Mouse (Mus musculus) kidney, adult 2 months (tissue): ENCODE measurements around the gene Ccdc114. TPM values are rescaled to one million over a fixed set of nuclear protein-coding genes. Genes with fewer than 3 reads are reported as not detected.

Source experiments
- DNase-seq: peaks from one replicate; pipeline ENCODE4 v3.0.0; 2021
- H3K27ac ChIP-seq: fragments of 200-500 bp; 2 replicates; pipeline ENCODE4 v1.5.1; 2012; ENCODE audit warnings: low read depth, low read length, control low read depth, inconsistent platforms; ENCODE audit not compliant: insufficient read depth
- H3K27me3 ChIP-seq: fragments of 200-500 bp; replicated peaks from 2 replicates; pipeline ENCODE4 v1.6.1; 2012; ENCODE audit warnings: mild to moderate bottlenecking, moderate library complexity, low read length, inconsistent platforms; ENCODE audit not compliant: control insufficient read depth, insufficient read depth
- H3K36me3 ChIP-seq: fragments of 200-500 bp; 2 replicates; pipeline ENCODE4 v1.6.1; 2012; ENCODE audit warnings: mild to moderate bottlenecking, moderate library complexity, low read length, inconsistent platforms; ENCODE audit not compliant: control insufficient read depth, insufficient read depth
- H3K4me1 ChIP-seq: fragments of 200-500 bp; 2 replicates; pipeline ENCODE4 v1.6.1; 2011; ENCODE audit warnings: low read length; ENCODE audit not compliant: control insufficient read depth, insufficient read depth
- H3K4me3 ChIP-seq: fragments of 200-500 bp; 2 replicates; pipeline ENCODE4 v1.5.1; 2011; ENCODE audit warnings: mild to moderate bottlenecking, low read depth, low read length, control low read depth; ENCODE audit not compliant: insufficient read depth
- CTCF ChIP-seq: fragments of 200-500 bp; conservative IDR thresholded peaks from 2 replicates; pipeline ENCODE4 v1.5.1; 2011; ENCODE audit warnings: low read depth, mild to moderate bottlenecking, control low read depth, low read length, moderate library complexity, mixed read lengths; ENCODE audit not compliant: insufficient read depth, insufficient read length
- POLR2A ChIP-seq: fragments of 200-500 bp; IDR thresholded peaks from one replicate; pipeline ENCODE4 v1.6.1; 2011; ENCODE audit warnings: low read depth, low read length, control low read depth
- WGBS: fragments of 180-500 bp; shearing (Covaris S2); methylation state at CpG from one replicate; pipeline ENCODE4 v1.1.7; 2018; 5-methylcytosine and 5-hydroxymethylcytosine counted together
- polyA plus RNA-seq: library from polyadenylated mRNA; depleted of rRNA; stranded (reverse); fragments of >200 nt; gene quantifications from 2 replicates; pipeline ENCODE4 v1.2.3, GENCODE M21; 2012

Ccdc114 gene
- polyA plus RNA-seq, 1 experiment: 8.6 TPM

- peak; percentile 72 for DNase-seq
- Histone ChIP-seq H3K4me3 (no peak overlapping the region), H3K27ac (no peak overlapping the region), H3K36me3 (no peaks in the 10 kb centered on the region), H3K27me3 (no peaks in the 10 kb centered on the region), H3K4me1 (no peaks in the 10 kb centered on the region; the same call in 1 of the 2 replicates)
- no peak for TF ChIP-seq POLR2A
- TF ChIP-seq CTCF: no peak
These were observed 15.5 kb upstream of the Ccdc114 start for GRCm38 (mm10) chr7:45908384-45908783.

GRCm38 (mm10) chr7:45909145-45909544, 14.7 kb upstream of the Ccdc114 start:
- Histone ChIP-seq H3K27me3 (no peaks in the 10 kb centered on the region), H3K4me1 (no peaks in the 10 kb centered on the region; the same call in 1 of the 2 replicates), H3K27ac (no peak overlapping the region), H3K36me3 (no peaks in the 10 kb centered on the region), H3K4me3 (no peak overlapping the region)
- no peak for TF ChIP-seq CTCF
- TF ChIP-seq POLR2A: no peak
- no peak for DNase-seq
- 96% methylated on average over 16 of the region's 16 CpGs for WGBS

GRCm38 (mm10) chr7:45914067-45914466, 9.8 kb upstream of the Ccdc114 start:
- H3K27me3 ChIP-seq: no peaks in the 10 kb centered on the region
- 90% methylated on average over 6 of the region's 6 CpGs for WGBS
- H3K27ac ChIP-seq: no peak overlapping the region
- TF ChIP-seq CTCF (no peak), POLR2A (no peak)
- no peak overlapping the region for H3K4me3 ChIP-seq
- H3K36me3 ChIP-seq: no peaks in the 10 kb centered on the region
- DNase-seq: no peak
- H3K4me1 ChIP-seq: peaks cover 6% of the 10 kb centered on the region; the same call in 1 of the 2 replicates

GRCm38 (mm10) chr7:45915011-45915410, 8.9 kb upstream of the Ccdc114 start:
- 85% methylated on average over 5 of the region's 5 CpGs for WGBS
- no peak overlapping the region for H3K4me3 ChIP-seq
- TF ChIP-seq CTCF: no peak
- no peak for TF ChIP-seq POLR2A
- no peak overlapping the region for H3K27ac ChIP-seq
- H3K36me3 ChIP-seq: no peaks in the 10 kb centered on the region
- peaks cover 6% of the 10 kb centered on the region; the same call in 1 of the 2 replicates for H3K4me1 ChIP-seq
- H3K27me3 ChIP-seq: no peaks in the 10 kb centered on the region
- no peak for DNase-seq

GRCm38 (mm10) chr7:45916056-45917003, 7.5 kb upstream of the Ccdc114 start:
- peak overlapping the region; percentile 50 for H3K4me3 ChIP-seq
- DNase-seq: peak; percentile 86
- H3K36me3 ChIP-seq: no peaks in the 10 kb centered on the region
- H3K4me1 ChIP-seq: peaks cover 6% of the 10 kb centered on the region; the same call in 1 of the 2 replicates
- peak overlapping the region; percentile 75 for H3K27ac ChIP-seq
- no peak for TF ChIP-seq CTCF
- TF ChIP-seq POLR2A: no peak
- H3K27me3 ChIP-seq: no peaks in the 10 kb centered on the region
- 36% methylated on average over 26 of the region's 26 CpGs for WGBS

GRCm38 (mm10) chr7:45917004-45917704, 6.7 kb upstream of the Ccdc114 start:
- TF ChIP-seq POLR2A (no peak), CTCF (no peak)
- Histone ChIP-seq H3K4me1 (peaks cover 6% of the 10 kb centered on the region; the same call in 1 of the 2 replicates), H3K27ac (no peak overlapping the region; the same call in 1 of the 2 replicates), H3K4me3 (no peak overlapping the region), H3K27me3 (no peaks in the 10 kb centered on the region), H3K36me3 (no peaks in the 10 kb centered on the region)
- WGBS: 30% methylated on average over 13 of the region's 13 CpGs
- DNase-seq: no peak

- DNase-seq: no peak
- no peaks in the 10 kb centered on the region for H3K36me3 ChIP-seq
- TF ChIP-seq CTCF (no peak), POLR2A (no peak)
- 77% methylated on average over 15 of the region's 15 CpGs for WGBS
- H3K4me3 ChIP-seq: no peak overlapping the region
- H3K27me3 ChIP-seq: no peaks in the 10 kb centered on the region
- peaks cover 6% of the 10 kb centered on the region; the same call in 1 of the 2 replicates for H3K4me1 ChIP-seq
- H3K27ac ChIP-seq: no peak overlapping the region
These were observed 5.9 kb upstream of the Ccdc114 start for GRCm38 (mm10) chr7:45917926-45918325.
